Mouse (Mus musculus): ENCODE measurements at regions not wholly inside any gene's neighbourhood (a gene's known extent, or its start where the extent isn't known, plus 50 kb on each side); places are given as distances from the start of the nearest gene placed in this dataset.

DNA sequence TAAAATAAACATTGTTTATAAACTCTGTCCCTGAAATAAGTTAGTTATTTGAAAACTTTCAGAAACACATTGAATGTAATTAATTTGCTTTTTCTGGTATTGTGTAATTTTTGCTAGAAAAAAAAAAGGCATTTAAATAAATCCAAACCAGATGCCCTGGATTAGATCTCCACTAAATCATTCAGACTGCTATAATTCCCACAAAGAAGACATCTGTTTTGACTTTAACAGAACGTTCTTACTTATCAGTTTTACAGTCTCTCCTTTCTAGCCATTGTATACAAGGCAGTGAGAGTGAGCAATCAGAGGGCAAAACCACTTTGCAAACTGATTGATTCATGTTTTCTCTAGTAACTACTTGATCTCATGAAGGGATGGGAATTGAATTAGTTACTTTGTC, 478.8 kb downstream of the Slitrk6 start:
- no peak for DNase-seq (ENCODE audit: low read depth)

DNA sequence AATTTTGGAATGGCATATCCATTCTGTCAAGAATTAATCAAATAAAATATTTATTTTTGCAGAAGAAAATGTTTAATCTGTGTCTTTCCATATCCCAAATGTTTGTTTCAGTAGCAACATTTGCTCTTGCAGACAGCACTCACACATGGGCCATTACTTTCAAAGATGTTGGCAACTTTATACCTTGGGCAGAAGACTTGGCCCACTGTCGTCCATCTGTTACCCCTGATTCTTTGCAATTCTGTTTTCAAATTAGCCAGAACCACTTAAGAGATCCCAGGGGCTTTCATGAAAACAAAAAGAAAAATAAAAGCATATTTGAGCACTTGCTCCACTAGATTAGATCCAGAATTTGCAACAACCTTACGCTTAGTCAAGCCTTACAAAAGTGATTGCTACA, 483.7 kb downstream of the Slitrk6 start:
- no peak for DNase-seq (ENCODE audit: low read depth)

DNA sequence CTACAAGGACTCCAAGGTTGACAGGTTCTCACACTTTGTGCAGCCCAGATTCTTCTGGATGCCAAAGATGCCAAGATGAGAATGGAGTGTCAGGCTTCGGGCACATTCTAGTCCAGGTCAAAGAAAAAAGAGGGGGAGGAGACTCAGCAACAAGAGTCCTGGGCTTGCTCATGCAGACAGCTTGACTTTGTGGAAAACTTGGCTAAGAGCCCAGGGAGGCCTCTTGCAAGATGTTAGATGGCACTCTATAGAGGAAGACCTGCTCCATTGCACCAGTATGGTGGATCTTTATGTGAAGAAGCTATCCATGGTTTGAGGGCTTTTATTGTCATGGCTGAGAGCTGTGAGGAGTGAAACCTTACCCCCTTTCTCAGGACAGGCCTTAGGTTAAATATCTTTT, 510.5 kb downstream of the Slitrk6 start:
- DNase-seq (ENCODE audit: low read depth) = no peak

DNA sequence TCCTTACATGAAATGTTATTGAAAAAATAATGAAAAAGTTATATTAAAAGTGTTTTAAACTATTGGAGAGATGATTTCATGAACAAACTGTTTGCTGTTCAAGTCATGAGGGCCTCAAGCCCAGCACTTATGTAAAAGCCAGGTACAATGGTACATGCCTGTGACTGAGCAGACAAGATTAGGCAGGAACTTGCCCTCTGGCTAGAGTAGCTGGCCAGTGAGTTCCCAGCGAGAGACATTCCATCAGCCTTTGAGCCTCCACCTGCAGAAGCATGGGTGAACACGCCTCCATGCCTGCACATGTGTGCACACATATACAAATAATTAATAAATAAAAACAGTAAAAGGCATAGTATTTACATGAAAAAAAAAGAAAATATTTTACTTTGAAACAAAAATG, 511.4 kb downstream of the Slitrk6 start:
- DNase-seq (ENCODE audit: low read depth) = no peak

DNA sequence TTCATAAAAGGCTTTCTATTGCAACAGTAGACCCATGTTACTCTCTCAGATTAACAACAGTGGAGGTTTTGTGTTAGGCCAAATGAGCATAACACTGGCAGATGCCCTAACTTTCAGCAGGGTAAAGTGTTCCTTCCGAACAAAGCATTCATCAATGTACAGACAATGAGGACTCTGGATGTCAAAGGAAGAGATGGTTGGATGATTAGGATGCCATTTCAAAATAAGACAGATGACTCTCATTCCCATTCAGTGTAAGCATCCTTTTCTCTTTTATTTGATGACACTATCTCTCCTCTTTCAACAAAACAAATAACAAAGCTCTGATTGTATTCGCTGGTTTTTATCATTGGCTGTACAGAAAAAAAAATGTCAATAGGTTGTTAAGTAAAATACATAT, 516.1 kb downstream of the Slitrk6 start:
- no peak for DNase-seq (ENCODE audit: low read depth)

DNA sequence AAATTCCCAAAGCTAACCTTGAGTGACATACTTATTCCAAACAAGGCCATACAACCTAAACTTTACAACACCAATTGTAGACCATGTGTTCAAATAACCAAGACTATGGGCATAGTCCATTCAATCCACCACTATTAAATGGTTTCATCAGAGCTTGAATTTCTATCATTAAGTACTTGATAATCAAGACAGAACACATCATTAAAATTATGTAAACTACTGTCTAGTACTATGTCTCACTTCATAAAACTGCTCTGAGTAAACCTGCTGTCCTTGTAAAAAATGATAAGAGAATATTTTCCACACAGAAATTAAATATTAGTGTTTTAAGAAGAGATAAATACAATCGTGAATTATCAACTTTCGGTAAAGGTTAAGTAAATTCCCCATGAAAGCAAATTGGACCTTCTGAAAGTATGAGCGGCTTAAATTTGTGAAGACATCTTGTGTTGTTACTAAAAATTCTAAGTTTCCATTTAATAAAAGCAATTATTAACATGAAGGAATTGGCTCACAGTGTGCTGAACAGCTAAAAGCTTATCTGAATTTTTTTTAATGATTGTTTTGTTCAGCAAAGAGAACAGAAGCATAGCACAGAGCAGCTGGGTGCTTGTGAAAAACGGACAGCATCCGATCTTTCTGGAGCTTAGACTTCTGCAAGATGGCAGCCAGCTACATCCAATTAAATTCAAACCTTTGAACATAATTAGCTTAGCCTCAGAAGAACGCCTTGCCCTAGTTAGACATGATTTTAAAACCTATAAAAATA, 530.1 kb downstream of the Slitrk6 start:
- no peak for DNase-seq (ENCODE audit: low read depth)

DNA sequence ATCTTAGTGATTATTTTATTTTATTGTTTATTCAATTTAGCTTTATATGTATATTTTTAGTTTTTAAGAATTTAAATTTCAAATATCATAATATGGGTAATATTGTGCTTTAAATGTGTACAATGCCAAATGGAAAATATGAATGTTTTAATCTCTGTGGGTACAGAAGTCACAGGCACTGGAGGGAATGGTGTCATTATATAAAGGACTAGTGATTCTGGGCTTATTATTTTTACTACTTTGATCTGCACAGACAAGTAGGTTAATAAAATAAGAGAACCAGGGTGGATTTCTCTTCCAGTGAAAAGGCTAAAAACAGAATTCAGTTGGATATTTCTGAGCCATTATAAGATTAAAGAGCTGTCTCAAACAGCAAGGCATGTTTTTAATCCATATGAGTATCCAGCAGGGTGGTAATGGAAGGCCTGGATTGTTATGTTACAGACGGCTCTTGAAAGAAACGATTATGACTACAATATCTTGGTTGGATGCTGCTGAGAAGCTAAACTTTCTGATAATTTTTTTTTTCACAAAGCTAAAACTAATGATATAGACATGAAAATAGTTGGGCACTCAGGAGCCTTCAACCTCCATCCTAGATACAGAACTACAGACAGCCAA, 563.9 kb downstream of the Slitrk6 start:
- DNase-seq (ENCODE audit: low read depth) = no peak

DNA sequence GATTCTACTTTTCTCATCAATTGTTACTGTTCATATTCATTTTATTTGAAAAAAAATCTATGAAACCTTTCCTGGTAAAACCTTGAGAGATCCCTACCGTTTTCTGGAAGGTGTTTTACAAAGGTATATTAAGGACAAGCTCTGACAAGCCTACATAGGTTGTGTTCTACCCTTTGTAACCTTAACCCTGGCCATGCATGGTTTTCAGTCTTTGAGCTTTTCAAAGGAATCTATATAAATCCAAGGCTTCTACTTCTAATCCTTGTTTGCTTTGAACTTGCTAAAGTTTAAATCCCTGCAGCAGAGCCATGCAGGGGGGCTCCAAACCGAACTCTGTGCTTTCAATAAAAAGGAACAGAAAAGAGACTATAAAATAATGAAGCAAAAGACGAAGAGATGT, 564.5 kb downstream of the Slitrk6 start:
- DNase-seq (ENCODE audit: low read depth) = no peak

DNA sequence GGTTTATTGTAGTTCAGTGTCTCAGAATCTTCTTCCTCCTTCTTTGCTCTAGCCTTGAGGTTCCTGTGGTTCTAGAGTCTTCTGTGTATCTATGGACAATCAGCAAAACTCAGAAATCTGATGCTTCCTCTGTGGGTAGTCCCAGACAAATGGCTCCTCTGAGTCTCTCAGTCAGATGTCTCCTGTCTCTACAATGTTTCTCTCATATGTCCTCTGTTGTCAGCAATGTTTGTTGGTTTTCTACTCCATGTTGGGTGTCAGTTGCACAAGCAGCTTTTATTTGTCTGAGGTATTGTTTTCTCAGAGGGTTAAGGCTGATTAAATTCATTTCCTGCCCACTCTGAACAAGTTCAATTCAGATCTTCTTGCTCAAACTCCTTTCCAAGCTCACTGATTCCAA, 575.8 kb downstream of the Slitrk6 start:
- no peak for DNase-seq (ENCODE audit: low read depth)

DNA sequence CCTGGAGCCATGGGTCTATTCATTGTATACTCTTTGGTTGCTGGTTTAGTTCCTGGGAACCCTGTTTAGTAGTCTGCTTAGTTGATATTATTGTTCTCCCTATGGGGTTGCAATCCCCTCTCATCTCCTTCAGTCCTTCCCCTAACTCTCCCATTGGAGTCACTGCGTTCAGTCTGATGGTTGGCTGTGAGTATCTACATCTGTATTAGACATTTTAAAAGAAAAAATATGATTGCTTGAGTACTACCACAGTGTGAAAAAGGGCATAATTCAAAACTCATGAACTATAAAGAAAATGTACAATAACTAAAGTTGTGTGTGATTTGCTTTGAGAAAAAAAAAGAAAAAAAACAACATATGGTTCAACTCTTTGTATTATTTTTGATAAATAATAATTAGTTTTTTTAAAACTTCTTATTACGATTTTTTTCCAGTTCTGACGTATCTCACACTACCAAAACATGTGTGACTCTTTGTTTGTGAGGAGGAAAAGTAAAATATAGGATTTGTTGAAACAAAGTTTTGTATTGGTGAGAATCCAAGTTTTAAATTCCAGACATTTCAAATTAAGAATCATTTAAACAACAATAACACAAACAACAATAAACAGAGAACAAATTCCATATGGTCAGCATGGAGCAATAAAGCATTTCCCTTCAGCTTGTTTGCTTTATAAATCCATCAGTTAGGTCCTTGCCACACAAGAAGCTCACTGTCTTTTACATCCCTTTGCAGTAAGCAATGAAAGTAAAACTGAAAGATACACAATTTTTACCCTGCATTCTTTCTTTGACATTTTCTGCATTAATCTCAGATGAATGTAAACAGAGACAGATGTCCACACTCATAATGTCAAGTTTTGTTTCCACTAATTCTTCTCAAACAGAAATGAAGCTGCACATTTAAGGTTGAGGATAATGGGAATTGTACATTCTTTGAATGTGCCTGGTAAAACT, 583.5 kb downstream of the Slitrk6 start:
- DNase-seq (ENCODE audit: low read depth) = no peak

DNA sequence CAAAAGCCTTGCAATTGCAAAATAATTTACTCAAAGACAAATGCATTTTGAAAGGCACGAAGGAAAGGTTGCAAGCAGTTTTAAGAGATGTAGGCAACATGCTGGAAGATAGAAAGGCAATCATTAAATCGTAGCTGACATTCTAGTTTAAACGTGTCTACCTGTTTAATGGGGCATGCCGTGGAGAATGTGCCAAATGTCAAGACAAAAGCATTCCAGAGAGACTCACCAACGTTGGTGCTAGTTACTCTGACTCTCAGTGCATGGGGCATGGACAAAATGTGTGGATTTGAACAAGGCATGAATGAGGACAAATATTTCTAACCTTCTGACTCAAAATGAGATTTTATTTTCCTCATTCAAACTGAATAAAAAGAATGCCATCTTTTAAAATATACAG, 586.3 kb downstream of the Slitrk6 start:
- no peak for DNase-seq (ENCODE audit: low read depth)

DNA sequence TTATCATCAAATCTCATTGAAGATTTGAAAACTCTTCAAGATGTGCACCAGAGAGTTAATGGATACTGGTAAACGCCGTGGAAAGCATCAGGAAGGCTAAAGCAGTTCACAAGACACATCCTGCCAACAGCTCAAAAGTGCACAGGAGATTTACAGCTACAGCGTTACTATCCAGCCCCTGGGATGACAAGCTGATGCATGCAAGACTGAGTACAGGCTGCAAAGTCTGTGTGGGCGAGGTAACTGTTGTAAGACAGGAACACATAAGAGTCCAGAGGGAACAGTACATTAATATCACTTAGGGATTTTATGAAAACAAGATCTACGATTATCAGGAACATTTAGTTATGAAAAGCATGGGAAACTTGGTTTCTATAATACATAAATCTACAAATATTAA, 626.7 kb downstream of the Slitrk6 start:
- no peak for DNase-seq (ENCODE audit: low read depth)

DNA sequence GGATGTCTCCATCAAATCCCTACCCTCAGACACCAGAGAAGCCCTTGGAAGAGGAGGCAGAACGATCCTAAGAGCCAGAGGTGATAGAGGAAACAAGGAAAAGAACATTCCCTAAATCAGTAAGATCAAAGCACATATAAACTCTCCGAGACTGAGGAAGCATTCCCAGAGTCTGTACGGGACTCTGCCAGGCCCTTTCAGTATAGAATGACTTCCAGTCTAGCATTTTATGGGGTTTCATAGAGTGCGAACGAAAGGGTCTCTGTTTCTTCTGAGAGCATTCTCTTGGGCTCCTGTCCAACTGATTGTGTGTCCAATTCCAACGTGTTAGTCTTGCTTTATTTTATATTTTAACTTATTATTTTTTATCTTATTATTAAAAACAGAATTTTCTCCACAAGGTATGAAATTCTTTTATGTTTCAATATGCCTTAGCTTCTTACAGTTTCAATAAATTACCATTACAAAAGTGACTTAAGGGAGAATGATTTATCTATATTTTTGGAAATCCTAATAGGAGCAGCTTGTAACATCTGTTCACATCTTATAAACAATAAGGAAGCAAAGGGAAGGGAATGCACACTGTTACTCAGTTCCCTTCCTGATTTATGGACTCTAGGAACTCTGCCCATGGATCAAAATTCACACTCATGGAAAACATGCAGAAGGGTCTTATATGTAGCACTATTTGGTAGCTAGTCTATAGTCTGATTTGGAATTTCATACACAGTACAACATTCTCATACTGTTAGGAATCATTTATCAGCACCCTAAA, 628.8 kb downstream of the Slitrk6 start:
- no peak for DNase-seq (ENCODE audit: low read depth)

DNA sequence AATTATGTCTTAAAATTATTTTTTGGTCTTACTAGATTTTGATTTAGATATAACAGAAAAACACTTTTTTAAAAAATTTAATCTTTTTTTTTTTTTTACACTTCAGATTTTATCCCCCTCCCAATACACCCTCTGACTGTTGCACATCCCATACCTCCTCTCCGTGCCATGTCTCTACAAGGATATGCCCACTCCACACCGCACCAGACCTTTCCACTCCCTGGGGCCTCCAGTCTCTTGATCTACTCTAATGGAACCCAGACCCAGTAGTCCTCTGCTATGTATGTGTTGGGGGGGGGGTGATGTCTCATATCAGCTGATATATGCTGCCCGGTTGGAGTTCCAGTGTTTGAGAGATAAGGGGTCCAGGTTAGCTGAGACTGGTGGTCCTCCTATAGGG, 632.2 kb downstream of the Slitrk6 start:
- DNase-seq (ENCODE audit: low read depth) = no peak

DNA sequence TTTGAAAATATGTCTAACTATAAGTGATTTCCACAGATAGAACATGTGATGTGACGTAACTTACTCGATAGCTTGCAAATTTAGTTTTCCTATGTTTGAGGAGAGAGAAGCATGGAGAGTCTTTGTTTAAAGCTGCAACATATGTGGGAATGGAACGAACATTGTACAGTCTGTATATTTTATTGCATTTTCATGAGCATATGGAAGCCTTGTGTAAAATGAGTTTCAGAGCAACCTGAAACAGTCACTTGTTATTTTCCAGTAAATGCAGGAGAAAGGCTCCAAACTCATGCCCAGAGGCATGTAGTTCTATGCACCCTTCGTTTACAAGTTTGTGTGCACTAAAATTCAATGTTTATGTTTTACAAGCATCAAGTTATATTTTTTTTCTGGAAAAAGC, 639.4 kb downstream of the Slitrk6 start:
- no peak for DNase-seq (ENCODE audit: low read depth)

DNA sequence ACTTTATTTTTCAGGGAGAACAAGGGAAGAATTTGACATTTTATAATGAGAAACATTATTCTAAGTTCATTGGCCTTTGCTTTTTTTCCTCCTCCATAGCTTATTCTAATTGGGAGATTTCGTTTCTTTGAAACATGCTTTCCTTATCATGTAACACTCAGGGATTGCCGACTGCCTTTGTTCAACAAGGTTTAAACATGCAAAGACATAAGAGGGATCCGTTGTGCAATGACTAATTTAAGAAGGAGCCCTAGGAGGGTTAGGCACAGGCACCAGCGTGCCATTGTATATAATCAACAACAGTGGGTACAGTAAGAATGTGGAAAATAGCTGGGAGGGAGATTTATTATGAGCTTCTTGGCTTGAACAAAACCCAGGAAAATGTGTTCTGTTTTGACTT, 654.1 kb downstream of the Slitrk6 start:
- no peak for DNase-seq (ENCODE audit: low read depth)

DNA sequence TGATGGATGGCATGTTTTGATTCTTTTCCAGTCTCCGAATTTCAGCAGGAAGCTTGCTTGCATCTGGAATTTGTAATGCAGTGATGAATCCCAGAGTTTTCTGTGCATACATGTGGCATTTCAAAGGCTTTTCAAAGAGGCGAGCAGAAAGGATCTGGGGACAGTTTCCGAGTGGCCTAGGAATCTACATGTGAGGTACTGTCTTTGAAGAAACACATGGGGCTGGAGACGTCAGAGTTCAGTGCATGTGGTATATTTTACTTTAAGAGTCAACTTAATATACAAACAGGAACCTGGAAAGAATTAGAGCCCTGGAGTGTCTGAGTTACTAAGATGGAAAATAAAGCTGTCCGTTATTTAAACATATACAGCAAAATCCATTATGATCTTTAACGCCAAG, 676.6 kb downstream of the Slitrk6 start:
- no peak for DNase-seq (ENCODE audit: low read depth)

DNA sequence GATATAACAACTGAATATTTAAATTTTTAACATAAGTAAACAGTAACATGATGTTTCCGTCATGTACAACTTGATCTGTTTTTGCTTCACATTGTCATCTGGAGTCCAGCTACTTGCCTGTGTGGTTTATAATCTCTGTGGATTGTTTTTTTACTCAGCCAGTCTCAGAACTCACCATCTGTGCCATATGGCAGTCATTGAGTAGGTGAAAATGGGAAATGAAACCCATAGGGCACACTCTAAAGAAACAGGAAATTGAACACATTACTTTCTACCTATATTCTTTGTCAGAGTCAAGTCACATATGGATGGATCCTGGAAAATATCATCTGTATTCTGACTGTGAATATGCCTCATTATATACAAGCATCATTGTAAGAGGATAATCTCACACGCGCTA, 707.2 kb downstream of the Slitrk6 start:
- no peak for DNase-seq (ENCODE audit: low read depth)

DNA sequence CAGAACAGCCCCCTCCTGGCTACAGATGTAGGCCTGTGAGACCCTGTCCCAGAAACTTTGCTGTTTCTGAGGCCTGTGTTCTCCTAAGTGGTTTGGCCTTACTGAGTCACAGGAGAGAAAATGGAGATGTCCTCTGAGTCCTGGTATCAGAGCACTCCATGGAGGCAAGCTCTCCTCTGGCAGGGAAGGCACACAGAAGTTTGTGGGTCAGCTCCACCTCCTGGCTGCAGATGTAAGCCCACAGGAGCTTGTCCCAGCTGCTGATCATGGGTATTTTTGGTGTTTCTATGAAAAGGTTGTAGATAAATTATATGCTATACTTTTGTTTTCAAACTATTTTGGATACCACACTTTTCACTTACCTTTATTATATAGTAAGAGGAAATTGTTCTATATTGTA, 711.7 kb downstream of the Slitrk6 start:
- DNase-seq (ENCODE audit: low read depth) = no peak

DNA sequence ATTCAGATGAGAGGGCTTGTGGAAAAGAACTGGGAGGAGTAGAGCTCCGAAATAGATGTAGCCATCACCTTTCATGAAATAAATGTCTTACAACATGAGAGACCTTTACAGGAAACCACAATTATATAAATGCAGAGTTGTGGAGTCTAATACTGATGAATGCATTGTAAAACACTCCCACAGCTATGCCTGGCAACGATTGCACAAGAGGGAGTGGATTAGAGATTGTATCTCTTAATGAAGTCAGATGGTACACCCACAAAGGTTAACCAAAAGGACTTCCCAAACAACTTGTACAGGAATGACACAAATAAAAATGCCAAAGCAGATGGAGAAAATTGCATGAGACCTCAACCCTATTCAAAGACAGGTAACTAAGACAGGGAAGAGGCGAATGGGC, 733.1 kb downstream of the Slitrk6 start:
- DNase-seq (ENCODE audit: low read depth) = no peak

DNA sequence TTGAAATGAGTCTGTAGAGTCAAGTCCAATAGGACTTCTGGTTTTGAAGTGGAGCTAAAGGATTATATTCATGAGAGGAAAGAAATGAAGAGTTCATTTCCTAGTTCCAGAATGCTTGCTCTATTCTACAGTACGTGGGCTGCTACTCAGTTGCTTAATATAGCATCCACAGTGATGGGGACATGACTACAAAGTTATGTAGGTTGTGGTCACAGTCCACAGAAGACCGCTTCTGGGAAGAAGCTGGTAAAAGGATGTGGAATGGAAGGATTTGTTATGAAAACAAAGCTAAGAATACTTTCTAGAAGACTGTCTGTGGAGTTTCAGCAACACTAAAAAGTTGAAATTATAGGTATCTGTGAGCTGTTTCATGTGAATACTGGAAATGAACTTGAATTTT, 739.8 kb downstream of the Slitrk6 start:
- DNase-seq (ENCODE audit: low read depth) = no peak

DNA sequence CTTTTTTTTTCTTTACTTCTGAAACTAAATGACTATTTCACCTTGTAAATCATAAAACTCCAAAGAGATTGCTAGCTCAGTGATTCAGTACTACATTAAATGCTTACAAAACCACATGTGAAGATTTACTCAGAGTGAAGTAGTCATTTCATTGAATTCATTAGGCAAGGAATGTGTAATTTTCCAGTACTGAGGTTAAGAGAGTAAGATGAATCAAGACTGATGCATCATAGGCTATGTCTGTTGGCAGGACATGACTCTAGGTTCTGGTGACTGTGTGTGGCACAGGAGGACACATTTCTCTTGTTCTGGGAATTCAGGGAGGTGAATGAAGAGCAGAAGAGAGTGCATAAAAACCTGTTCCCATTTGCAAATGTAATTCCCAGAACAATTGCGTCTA, 741.7 kb downstream of the Slitrk6 start:
- no peak for DNase-seq (ENCODE audit: low read depth)

Measured in c-Kit-positive CD71-positive TER-119-negative erythroid progenitor cells, embryonic 14.5 days (primary cell).